Mouse (Mus musculus): ENCODE measurements at regions not wholly inside any gene's neighbourhood (a gene's known extent, or its start where the extent isn't known, plus 50 kb on each side); places are given as distances from the start of the nearest gene placed in this dataset.

DNA sequence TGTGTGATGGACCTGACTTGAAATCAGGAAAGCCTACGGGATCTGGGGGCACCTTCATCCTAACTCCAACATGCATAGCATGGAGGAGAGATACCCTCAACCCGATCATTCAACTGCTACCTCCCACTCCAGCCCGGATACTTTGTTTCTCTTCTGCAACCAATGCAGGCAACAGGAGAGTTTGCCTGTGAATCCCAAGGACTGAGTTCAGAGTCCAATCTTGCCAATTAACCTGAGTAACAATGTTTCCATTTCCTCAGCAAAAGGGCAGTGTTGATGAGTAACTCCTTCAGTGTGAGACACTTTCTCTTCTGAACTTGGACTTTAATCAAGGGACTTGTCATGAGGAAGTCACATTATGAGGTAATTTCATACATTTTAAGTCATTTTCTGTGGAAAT, 129.1 kb upstream of the Gdf10 start:
- no peak for DNase-seq (ENCODE audit: low spot score in 2 of 2)

DNA sequence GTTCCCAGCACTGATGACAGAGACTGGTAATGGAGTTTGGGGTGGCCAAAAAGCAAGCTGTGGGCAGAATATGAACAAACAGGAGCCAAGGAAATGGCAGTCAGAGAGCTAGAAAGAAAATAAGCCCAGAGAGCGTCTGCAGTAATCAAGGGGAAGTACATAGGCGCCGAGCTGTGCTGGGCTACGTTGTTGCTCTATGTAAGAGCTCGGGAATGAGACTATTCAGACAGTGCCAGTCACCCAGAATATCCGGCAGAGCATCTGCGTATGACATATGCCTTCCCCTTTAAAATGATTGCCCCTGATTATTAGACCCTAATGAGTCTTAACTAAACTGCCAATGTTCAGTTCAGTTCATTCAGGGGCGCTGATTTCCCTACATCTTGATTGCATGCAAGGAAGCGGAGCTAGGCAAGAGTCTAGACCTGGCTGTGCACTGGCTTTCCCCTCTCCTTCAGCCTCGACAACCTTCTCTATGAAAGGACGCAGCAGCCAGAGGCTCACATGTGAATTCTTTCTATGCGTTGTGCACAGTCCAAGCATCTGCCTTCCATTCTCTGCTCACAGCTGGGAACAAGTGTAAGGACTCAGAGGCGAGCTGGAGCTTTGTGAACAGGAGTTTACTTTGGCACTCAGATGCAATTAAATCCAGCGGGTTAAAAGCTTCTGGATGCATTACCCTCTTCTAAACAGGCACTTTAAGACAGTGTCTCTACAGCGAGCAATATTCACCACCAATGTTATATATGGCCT, 125.7 kb upstream of the Gdf10 start:
- no peak for DNase-seq (ENCODE audit: low spot score in 2 of 2)

DNA sequence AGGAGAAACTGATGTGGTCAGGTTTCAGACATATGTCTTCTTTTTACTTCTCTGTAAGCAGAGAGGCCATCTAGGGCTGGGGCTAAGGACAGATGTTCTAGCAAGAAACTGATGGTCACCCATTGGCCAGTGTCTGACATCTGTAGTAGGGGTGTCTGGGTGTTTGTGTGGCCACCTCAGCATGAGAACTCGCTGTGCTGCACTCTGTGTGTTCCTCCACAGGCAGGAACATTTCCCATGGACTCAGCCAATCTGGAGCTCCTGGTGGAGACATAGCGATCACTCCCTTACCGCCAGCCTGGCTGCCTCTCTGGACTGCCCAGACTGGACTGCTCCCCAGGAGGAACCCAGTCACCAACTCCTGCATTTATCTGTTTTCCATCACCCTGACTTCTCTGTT, 119.1 kb upstream of the Gdf10 start:
- no peak for DNase-seq (ENCODE audit: low spot score in 2 of 2)

DNA sequence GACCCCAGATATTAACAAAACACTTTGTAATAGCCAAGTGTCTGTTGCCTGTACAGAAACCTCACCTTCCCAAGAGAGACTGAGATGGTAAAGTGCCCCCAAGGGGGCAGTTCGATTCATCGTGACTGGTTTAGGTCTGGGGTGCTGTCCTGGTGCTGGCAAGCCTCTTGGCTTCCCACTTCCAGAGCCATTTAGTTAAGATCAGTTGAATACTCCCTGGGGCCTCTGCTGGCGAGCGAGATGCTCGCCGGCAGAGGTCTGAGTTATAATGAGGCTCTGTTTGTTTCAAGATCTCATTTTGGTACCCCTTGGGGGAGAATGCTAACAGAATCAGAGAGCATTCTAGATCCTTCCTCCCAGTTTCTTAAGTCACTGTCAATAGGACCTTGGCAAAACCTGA, 118.7 kb upstream of the Gdf10 start:
- no peak for DNase-seq (ENCODE audit: low spot score in 2 of 2)

DNA sequence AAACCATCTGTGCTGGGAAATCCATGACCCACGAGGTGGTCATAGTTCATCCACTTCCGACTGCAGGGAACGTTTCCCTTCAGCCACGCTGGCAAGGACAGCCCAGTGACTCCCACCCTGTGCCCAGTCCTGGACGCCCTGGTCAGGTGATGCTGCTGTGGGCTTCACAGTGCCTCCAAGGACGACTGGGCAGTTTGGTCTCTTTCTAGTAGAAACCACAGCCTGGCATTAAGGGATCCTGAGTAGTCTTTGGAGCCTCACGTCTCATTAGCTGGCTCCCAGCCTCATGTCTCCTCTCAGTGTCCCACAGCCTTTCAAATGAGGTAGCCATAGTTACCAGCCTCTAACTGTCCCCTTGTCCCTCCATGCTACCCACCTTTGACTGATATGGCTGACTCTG, 116.2 kb upstream of the Gdf10 start:
- no peak for DNase-seq (ENCODE audit: low spot score in 2 of 2)

DNA sequence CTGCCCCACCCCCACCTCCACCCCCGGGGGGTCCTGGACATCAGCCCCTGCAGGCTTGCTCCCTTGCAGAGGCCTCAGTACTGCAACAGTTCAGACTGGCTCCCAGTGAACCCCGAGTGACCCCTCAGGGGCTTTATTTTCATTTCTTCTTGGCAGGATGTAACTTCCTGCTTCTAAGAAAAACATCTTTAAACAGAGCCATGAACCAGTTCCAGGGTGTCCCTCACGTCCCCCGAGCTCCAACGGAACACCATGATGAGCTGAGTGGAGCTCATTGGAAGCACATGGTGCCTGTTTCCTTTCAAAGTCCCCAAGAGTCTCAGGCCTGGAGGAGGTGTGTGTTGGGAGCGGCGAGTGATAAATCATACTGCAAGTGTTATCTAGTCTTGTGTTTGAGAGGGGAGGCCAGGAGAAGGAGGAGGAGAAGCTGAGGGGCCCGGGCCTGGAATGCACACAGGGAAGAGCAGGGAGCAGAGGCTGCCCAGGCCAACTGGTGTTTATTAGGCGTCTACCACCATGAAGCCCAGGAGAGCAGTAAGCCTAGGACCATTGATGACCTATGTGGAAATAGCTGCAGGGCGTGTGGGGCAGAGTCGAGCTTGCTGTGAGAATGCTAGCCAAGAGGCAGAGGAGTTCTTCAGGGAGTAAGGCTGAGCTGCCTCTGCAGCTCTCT, 114.7 kb upstream of the Gdf10 start:
- DNase-seq (ENCODE audit: low spot score in 2 of 2): peak in 1 of 2 experiments; percentile 40

DNA sequence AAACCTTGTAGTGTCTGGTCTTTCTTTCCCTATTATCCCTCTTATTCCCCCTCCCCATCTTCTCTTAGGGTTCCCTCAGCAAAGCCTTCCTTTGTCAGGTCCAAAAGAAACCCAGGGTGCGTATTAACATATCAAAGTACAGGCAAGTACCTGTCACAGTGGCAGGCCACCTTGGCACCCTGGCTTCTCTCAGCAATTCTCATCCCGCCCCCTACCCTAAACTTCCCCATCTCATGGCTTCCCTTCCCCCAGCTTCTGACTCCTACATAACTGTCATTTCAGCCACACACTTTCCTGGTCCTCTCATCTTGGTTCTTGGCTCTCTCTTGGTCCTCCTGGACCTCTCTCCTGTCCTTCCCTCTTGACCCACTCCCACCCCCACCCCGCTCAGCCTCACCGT, 112.8 kb upstream of the Gdf10 start:
- no peak for DNase-seq (ENCODE audit: low spot score in 2 of 2)

DNA sequence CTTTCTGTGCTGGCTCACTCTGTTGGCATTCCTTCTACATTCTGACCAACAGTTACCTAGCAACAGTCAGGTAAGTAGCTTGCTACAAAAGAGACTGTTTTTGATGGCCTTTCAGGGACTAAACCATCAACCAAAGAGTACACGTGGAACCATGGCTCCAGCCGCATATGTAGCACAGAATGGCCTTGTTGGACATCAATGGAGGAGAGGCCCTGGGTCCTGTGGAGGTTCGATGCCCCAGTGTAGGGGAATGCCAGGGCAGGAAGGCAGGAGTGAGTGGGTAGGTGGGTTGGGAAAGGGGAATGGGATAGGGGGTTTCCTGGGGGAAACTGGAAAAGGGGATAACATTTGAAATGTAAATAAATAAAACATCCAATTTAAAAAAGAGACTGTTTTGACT, 112.1 kb upstream of the Gdf10 start:
- no peak for DNase-seq (ENCODE audit: low spot score in 2 of 2)

DNA sequence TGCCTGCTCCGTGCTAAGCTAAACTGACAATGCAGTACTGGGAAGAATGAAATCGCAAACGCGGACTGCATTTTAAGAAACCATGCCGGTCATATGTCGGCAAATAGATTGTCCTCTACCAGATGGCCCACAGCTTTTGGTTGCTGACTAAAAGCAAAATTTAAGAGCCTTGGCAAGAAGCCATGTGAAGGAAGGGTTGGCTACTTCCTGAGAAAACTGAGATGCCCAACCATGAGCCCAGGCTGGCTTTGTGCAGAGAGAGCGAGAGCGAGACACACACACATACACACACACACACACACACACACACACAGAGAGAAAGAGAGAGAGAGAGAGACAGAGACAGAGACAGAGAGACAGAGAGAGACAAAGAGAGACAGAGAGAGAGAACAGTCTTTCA, 111.1 kb upstream of the Gdf10 start:
- DNase-seq (ENCODE audit: low spot score in 2 of 2): no peak

DNA sequence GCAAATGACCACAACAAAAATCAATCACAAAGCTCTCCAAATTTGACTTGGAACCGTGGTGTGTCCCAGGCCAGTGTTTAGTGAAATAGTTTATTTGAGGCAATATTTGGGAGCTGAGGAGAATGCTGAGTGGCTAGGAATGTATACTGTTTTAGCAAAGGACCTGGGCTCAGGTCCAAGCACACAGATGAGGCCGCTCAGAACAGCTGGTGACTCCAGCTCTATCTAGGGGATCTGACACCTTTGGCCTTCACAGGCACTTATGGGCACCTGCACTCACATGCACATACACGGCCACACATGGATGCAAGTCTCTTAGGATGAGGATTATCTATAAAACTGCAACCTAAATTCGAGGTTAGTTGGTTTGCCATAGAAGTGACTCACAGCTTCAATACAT, 110.6 kb upstream of the Gdf10 start:
- DNase-seq (ENCODE audit: low spot score in 2 of 2): no peak

DNA sequence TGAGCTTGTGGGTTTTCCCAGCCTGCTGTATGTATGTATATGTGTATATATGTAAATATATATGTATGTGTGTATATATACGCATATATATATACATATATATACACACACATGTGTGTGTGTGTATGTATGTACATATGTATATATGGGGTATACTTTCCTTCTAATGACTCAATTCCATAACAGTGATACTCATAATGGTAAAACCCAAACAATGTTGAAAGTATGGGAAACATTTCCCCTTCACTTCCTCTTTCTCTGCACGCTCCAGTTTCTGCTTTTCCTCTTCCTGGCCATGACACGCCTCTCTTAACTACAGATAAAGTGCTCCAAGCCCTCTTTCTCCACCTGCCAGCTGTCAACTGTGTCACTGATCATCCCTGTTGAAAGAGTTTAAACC, 110.1 kb upstream of the Gdf10 start:
- DNase-seq (ENCODE audit: low spot score in 2 of 2): no peak

DNA sequence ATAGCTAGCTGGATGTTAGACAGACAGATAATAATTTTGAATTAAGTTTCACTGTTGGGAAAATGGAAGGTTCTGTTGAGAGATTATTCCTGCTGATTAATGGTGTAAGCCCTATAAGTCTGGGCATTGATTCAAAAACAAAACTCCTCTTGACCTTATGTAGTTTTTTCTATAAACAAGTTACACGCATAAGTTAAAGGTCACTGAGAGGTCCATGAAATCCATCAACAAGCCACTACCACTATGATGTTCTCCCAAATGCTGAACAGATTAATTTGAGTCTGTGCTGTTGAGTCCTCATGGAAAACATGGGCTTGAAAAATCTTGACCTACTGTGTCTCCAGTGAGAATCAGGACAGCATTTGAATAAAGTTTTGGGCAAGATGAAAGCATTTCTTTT, 109.3 kb upstream of the Gdf10 start:
- DNase-seq (ENCODE audit: low spot score in 2 of 2): no peak

DNA sequence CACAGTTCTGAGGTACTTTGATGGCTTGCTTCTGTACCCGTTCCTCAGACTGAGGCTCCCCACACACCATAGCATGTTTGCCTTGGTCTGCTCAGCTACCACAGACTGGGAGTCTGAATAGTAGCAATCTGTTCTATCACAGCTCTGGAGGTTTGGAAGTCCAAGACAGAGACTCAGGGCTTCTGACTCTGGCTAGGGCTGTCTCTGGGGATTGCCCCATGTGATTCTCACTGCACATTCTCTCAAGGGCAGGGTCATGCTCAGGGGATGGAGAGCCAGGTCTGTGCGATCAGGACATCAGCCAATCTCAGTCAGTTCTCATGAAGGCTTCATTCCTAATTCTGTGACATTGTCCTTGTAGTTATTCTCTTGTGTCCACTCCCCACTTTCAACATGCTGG, 108.8 kb upstream of the Gdf10 start:
- DNase-seq (ENCODE audit: low spot score in 2 of 2): no peak

DNA sequence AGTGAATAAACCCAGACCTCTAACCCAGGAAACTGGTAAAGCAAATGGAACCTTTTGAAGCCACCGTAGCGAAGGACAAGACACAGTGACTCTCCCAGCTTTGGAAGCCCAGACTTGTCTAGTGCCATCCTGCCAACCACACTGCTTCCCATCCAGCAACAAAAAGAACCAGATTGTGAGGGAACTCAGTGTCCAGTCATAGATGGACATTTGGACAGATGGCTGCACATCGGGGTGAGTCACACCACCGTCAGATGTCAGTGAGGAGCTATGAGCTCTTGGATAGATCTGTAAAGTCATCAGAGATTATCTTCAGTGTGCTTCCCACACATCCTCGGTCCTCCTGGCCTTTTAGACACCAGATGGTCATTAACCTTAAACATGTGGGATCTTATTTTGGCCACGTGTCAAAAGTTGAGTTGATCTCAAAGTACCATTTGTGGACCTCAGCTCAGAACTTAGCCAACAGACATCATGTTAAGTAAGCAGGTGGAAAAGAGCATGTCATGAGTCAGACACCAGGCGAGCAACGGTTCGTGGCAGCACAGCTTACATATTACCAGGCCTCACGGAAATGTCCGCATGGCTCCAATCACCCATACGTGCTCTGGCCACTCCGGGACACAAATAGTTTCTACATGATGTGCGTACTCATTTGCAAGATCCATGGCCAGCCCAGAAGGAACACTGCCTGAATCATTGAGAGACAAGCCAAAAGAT, 102.7 kb upstream of the Gdf10 start:
- DNase-seq (ENCODE audit: low spot score in 2 of 2): peak in 1 of 2 experiments; percentile 41

DNA sequence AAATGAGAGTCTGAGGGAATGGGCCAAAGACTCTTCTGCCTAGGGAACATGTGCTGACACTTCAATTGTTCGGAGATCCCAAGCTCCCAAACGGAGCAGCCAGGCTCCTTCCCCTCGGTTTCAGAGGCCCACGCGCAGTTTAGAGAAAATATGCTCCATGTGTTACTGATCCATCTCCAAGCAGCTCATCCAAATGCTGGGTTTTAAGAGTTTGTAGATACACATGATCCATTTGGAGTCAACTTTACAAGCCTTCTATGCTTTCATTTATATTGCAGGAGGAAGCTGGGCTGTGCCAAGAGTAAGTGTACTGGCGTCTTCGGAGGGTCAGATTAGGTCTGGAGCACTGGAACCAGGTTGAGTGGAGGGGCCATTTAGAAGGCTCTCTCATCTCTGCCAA, 102.0 kb upstream of the Gdf10 start:
- DNase-seq (ENCODE audit: low spot score in 2 of 2): peak in 1 of 2 experiments; percentile 31

DNA sequence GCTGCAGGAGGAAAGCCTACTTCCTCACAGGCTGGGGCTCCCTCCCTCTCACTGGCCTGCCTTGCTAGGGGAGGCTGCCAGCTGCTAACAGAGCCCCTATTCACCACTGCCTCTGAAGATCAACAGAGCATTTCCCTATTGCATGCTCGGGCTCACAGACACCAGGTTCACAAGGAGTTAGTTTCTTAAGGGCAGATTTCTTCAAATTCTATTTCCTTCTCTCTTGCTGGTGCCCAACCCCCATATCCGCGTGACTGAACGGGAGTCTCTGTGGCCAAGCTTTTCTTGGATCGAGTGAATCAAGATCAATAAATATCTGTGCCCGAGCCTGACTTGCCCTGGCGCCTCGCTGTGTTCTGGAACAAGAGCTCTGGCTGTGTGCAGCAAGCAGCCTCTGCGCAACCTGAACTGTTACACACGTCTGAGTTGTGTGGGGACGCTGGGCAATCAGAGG, 98.9 kb upstream of the Gdf10 start:
- no peak for DNase-seq (ENCODE audit: low spot score in 2 of 2)

DNA sequence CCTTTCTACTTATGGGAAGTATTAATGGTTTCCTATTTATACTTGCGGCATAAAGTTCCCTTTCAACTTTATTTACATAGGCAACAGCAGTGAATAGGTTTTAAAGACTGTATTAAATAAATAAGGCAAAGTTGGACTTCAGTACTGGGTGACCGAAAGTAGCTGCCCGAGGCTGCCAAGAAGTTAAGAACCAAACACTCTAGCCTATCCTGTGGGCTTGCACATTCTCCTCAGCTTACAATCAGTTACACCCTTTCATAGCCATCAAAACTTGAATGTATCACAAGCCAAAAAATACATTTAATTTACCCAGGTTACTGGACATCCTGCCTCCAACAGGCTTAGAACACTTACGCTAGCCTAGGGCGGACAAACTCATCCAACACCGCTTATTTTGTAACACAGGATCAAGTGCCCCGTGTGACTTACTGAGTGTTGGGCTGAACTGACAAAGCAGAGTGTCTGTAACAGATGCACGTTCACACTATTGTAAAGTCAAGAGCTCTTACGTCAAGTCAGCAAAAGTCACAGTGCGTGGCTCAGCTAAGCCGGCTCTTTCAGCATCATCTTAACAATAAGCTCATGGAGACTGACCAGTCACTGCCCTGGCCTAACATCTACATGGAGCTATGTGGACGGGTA, 97.3 kb upstream of the Gdf10 start:
- DNase-seq (ENCODE audit: low spot score in 2 of 2): no peak

DNA sequence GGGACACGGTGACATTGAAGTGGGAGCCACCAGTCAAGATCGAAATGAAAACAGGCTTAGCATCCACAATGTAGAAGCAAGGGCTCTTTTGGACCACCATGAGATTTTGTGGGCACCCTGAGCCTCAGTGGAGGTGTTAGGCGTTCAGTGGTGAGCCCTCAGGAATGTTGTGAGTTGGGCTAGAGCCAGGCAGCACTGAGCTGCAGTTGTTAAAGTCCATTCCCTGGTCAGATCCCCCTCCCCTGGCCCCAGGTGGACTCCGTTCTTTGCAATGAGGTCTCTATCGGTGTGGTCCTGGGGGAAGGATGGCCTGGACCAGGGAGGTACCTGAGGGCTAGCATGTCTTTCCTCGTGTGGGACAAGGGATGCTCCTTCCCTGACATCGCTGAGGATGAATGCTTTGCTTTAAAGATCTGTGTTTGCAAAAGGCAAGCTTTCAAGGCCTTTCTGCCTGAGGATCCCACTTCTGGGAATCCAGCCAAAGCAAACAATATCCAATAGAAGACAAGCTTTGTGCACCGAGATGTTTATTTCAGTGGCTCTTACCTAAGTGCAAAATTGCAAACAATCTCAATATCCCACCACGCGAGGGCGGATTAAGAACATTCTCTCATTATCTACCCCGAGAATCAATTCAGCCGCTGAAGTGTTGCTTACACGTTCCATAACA, 90.6 kb upstream of the Gdf10 start:
- no peak for DNase-seq (ENCODE audit: low spot score in 2 of 2)

DNA sequence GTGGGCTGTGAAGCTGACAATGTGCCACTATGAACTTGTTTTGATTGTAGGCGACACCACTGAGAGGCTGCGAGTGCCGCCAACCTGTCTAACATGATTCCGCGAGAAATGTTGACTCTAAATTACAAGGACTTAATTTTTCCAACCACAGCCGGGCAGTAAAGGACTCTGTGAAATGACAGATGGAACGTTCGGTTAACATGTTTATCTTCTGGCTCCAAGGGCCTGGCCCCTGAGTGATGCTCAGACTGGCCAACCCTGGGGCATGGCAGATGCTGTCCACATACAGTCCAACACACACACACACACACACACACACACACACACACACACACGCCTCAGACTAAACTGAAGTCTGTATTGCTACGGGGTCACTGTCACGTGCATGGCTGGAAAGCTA, 87.0 kb upstream of the Gdf10 start:
- no peak for DNase-seq (ENCODE audit: low spot score in 2 of 2)

DNA sequence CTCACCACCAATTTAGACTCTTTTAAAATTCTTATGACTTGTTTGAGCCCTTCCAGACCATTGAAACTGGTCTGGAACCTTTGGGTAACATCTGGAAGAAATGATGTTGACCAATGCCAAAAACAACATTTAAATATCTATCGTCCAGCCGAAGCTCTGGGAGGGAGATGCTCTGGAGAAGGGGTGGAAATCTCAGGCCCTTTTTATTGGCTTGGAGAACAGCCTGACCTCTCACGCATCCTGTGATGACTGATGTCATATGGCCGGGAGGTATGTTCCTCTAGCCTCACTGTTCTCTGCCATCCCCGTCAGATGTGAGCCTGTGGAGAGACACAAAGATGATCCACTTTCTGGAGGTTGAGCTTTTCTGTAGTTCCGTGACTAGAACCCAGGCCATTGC, 81.6 kb upstream of the Gdf10 start:
- DNase-seq (ENCODE audit: low spot score in 2 of 2): peak in 1 of 2 experiments; percentile 19

DNA sequence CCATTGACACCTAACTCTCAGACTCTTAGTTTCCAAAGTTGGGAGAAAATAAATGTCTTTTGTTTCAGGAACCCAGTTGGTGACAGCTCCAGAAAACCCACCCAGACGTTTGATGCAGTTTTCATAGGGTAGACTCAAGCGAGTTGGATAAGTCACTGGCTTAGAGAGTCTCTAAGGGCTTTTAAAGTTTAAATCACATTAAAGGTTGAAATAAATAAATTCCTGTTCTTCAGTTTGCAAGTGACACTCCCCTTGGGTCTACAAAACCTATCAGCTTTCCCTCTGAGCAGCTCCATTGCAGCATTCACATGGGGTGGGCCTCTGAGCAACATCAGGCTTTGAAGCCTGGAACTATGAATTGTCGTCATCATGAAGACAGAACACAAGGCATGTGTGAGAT, 69.9 kb upstream of the Gdf10 start:
- DNase-seq (ENCODE audit: low spot score in 2 of 2): no peak

Measured in gastrocnemius, postnatal 4 days (tissue).